Mouse (Mus musculus) G1E (cell line): ENCODE data around the gene Cep164.

ENCODE experiments used
- CTCF ChIP-seq: IDR thresholded peaks from 2 replicates; pipeline ENCODE4 v1.5.1; 2012; ENCODE audit warnings: low read depth, low read length, inconsistent platforms, mixed read lengths
- GATA1 ChIP-seq: IDR thresholded peaks from 2 replicates; pipeline ENCODE4 v1.6.1; 2012; ENCODE audit warnings: borderline replicate concordance, low read length, inconsistent platforms, mixed read lengths
- TAL1 ChIP-seq: conservative IDR thresholded peaks from 2 replicates; pipeline ENCODE4 v1.6.1; 2012; ENCODE audit warnings: low read depth, low read length, inconsistent platforms, mixed read lengths

- TF ChIP-seq CTCF (no peak), TAL1 (no peak), GATA1 (no peak)
Observed at GRCm38 (mm10) chr9:45767155-45767554, 61.3 kb downstream of the Cep164 start.
